Mouse (Mus musculus): Measurements from ENCODE around the gene Golga1. TPM values are rescaled to one million over a fixed set of nuclear protein-coding genes. Genes with fewer than 3 reads are reported as not detected.

The Golga1 gene
- polyA plus RNA-seq, 1 experiment from 2014 or later: 28.4 TPM

DNA sequence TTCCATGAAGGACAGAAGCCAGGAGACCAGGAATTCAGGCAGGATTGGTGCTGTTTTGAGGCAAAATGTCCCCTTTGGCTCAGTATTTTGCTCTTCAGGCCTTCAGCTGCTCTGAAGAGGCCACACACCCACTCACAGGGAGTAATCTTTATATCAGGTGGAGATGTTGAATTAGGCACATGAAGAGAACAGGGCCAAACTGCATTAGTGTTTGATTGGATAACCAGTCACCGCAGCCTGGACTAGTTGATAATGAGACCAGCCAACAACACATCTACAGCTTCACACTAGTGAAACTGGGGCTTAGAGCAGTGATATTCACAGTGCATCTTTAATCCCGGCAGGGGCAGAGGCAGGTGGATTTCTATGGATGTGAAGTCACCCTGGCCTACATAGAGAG, 76.4 kb downstream of the Golga1 start:
- H3K36me3 ChIP-seq: no peaks in the 10 kb centered on the region
- 95% methylated on average over 2 of the region's 2 CpGs for WGBS
- H3K4me3 ChIP-seq: no peak overlapping the region
- H3K27ac ChIP-seq (replicated peaks): no peak overlapping the region
- no peaks in the 10 kb centered on the region for H3K27me3 ChIP-seq
- no peaks in the 10 kb centered on the region for H3K9me3 ChIP-seq
- peaks cover 8% of the 10 kb centered on the region for H3K4me1 ChIP-seq (replicated peaks)
- H3K9ac ChIP-seq: no peak overlapping the region
- H3K4me2 ChIP-seq: no peak overlapping the region
- ATAC-seq (ENCODE audit: low read depth): no peak

DNA sequence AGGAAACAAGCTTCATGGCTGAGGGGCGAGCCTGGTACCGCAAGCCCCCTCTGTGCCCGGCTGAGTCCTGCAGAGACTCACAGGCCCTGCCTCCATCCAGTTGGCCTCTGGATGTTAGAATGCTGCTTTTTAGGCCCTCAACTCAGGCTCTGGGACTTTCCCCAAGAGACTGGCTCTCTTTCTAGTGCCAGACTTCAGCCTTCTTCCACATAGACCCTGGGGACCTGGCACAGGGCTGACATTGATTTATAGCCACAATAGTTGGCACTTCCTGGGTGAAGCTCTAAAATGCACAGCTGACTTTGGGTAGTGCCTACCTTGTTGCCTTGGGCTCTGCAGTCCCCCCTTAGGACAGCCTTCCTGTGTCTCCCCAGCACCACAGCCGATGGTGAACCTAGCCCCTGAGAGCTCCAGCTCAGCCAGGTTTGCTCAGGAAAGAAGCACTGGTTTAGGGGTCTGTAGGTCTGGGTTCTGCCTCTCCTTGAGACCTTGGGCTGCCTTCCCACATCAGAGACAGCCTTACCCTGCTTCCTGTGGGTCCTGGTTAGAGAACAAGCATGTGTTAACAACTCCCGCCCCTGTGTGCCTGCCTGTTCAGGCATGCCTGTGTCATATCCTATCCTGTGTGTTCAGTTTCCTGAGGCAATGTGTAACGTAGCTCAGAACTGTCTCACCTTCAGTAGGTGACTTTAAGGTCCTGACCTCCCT, 77.4 kb downstream of the Golga1 start:
- H3K9me3 ChIP-seq: peaks cover 4% of the 10 kb centered on the region; the same call in 1 of the 2 replicates
- whole genome bisulfite sequencing: 89% methylated on average over 6 of the region's 6 CpGs

DNA sequence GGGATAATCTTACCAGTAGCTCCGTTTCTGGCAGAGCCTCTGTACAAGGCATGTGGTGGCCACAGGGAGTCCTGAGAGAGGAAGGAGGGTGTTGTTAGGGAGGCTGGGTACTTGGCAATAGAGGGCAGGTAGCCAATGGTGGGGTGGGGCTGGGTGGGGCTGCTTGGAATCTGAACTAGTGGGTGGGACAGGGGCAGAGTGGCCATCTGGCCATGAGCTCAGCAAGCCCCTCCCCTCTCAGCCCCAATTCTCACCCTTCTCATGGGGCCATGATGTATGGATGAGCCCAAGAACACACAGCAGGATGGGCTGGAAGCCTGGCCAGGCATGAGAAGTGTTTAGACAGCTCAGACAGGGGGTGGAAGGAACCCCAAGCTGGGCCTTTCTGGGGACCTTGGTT, 78.0 kb downstream of the Golga1 start:
- no peaks in the 10 kb centered on the region for H3K27me3 ChIP-seq
- H3K36me3 ChIP-seq: no peaks in the 10 kb centered on the region
- peaks cover 4% of the 10 kb centered on the region; the same call in 1 of the 2 replicates for H3K9me3 ChIP-seq
- H3K27ac ChIP-seq (replicated peaks): no peak overlapping the region
- no peak overlapping the region for H3K4me2 ChIP-seq
- H3K4me3 ChIP-seq: no peak overlapping the region
- WGBS: 64% methylated on average over 1 of the region's 1 CpGs
- ATAC-seq (ENCODE audit: low read depth): no peak
- H3K9ac ChIP-seq: no peak overlapping the region
- peaks cover 2% of the 10 kb centered on the region for H3K4me1 ChIP-seq (replicated peaks)

More for the DNA sequence above, 77.4 kb downstream of the Golga1 start:
- H3K9ac ChIP-seq: no peak overlapping the region
- no peaks in the 10 kb centered on the region for H3K36me3 ChIP-seq
- ATAC-seq (ENCODE audit: low read depth): no peak
- H3K4me2 ChIP-seq: no peak overlapping the region
- no peak overlapping the region for H3K27ac ChIP-seq (replicated peaks)
- H3K4me3 ChIP-seq: no peak overlapping the region
- H3K4me1 ChIP-seq (replicated peaks): peaks cover 8% of the 10 kb centered on the region
- H3K27me3 ChIP-seq: no peaks in the 10 kb centered on the region

DNA sequence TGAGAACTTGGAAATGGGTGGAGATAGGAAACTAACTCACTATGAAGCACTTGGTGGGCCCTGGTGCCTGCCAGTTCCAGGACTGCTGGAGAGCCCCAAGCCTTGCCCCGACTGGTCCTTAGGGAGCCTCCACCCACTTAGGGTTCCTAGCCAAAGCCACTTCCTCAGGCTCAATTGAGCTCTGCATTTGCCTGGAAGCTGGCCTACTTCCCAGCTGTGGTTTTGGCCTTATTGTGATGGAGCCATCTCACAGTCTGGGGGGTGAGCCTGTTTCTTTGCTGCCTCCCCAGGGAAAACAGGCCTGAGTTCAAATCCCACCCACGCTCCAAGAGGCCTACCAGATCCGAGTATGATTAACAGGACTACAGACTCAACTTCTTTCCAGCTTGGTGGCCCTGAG, 78.8 kb downstream of the Golga1 start:
- Histone ChIP-seq H3K27me3 (no peaks in the 10 kb centered on the region), H3K4me1 (replicated peaks) (no peaks in the 10 kb centered on the region), H3K9me3 (peaks cover 4% of the 10 kb centered on the region; the same call in 1 of the 2 replicates), H3K27ac (replicated peaks) (no peak overlapping the region), H3K4me3 (no peak overlapping the region), H3K9ac (no peak overlapping the region), H3K4me2 (no peak overlapping the region), H3K36me3 (no peaks in the 10 kb centered on the region)
- ATAC-seq (ENCODE audit: low read depth): no peak
- 78% methylated on average over 3 of the region's 3 CpGs for WGBS

DNA sequence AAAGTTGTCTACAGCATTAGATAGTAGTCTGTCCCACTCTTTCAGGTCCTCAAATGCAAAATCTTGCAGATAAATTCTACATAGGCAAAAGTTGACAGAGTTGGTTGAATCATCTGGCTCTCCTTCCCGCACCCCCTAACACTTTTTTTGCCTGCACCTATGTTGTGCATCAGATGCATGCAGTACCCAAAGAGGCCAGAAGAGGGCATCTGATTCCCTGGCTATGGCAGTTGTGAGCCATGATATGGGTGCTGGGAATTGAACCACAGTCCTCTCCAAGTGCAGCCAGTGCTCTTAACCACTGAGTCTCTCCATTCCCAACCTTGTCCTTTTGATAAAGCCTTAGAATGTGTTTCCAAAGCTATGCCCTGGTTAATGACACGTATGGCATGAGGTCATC, 81.9 kb downstream of the Golga1 start:
- no peak overlapping the region for H3K4me3 ChIP-seq
- H3K27ac ChIP-seq (replicated peaks): no peak overlapping the region
- WGBS: 98% methylated on average over 2 of the region's 2 CpGs
- H3K27me3 ChIP-seq: no peaks in the 10 kb centered on the region
- H3K36me3 ChIP-seq: no peaks in the 10 kb centered on the region
- no peak for ATAC-seq (ENCODE audit: low read depth)
- no peak overlapping the region for H3K4me2 ChIP-seq
- no peak overlapping the region for H3K9ac ChIP-seq
- no peaks in the 10 kb centered on the region for H3K4me1 ChIP-seq (replicated peaks)
- peaks cover 4% of the 10 kb centered on the region; the same call in 1 of the 2 replicates for H3K9me3 ChIP-seq

DNA sequence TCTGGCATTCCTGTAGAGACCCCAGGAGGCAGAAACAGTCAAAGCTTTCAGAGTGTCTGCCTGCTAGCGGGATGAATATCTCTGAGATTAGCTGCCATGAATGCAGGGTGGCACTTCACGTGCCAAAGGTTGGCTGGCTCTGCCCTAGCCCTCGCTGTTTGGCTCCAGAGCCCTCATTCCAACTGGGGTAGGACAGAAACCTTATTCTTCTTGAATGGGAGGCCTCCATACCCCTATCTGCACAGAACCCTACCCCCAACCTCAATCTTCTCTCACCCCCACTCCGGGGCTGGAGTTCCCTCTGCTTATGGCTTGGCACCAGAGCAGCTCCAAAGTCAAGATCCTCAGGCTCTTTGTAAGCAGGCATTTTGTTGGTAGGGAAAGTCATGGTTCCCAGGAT, 87.5 kb downstream of the Golga1 start:
- WGBS: 60% methylated on average over 4 of the region's 4 CpGs
- no peaks in the 10 kb centered on the region for H3K4me1 ChIP-seq (replicated peaks)
- H3K36me3 ChIP-seq: no peaks in the 10 kb centered on the region
- no peak overlapping the region for H3K4me3 ChIP-seq
- H3K27me3 ChIP-seq: no peaks in the 10 kb centered on the region
- H3K9ac ChIP-seq: no peak overlapping the region
- ATAC-seq (ENCODE audit: low read depth): peak; percentile 63
- H3K9me3 ChIP-seq: no peaks in the 10 kb centered on the region
- no peak overlapping the region for H3K27ac ChIP-seq (replicated peaks)
- H3K4me2 ChIP-seq: no peak overlapping the region

DNA sequence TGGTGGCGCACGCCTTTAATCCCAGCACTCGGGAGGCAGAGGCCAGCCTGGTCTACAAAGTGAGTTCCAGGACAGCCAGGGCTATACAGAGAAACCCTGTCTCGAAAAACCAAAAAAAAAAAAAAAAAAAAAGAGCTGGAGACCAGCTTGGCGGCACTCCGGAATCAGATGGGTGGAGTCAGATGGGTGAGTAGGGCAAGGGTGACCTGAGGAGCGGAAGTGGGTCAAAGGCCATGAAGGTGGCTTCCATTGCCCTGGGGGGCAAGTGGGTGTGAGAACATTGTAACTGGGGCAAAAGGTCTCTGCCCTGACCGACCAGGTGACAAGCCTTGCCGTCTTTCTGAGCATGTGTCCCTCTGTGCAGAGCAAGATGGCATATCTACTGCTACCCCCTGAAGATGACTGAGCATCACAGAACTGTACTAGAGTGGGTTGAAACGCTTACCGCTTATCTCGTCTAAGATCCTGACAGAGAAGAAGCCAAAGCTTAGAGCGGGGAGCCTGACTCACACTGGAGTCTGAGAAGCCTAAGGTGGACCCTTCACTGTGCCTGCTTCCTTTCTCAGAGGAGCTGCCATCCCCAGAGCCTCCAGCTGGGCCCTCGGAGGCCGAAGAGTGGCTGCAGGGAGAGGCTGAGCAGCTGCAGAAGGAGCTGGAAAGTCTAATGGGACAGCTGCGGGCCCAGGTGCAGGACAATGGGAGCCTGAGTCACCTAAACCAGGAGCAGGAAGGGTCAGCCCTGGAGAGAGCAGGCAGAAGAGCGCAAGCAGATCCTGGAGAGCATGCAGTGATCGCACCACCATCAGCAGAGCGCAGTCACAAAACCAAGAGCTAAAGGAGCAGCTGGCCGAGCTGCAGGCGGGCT, 89.2 kb downstream of the Golga1 start:
- Histone ChIP-seq H3K27ac (replicated peaks) (no peak overlapping the region), H3K27me3 (no peaks in the 10 kb centered on the region), H3K9me3 (no peaks in the 10 kb centered on the region), H3K9ac (no peak overlapping the region), H3K4me1 (replicated peaks) (no peaks in the 10 kb centered on the region), H3K4me3 (no peak overlapping the region), H3K36me3 (no peaks in the 10 kb centered on the region), H3K4me2 (no peak overlapping the region)
- 87% methylated on average over 21 of the region's 21 CpGs for WGBS
- no peak for ATAC-seq (ENCODE audit: low read depth)

DNA sequence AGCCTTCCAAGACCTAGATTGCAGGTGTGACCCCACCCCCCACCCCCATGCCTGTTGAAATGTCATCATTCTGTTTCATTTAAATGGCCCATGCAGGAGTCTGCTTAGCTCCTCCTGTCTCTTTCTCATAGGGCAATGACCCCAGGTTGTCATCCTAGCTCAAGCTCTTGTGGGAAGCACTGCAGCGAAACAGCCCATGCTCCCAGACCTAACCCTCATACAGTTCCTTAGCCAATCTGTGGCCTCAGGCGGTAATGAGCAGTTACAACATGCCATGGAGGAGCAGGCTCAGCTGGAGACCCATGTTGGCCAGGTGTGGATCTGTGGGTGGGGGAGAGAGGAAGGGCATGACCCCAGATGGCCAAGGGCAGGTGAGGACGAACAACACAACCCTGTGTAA, 90.2 kb downstream of the Golga1 start:
- no peak overlapping the region for H3K4me2 ChIP-seq
- H3K4me3 ChIP-seq: no peak overlapping the region
- H3K9ac ChIP-seq: no peak overlapping the region
- H3K9me3 ChIP-seq: no peaks in the 10 kb centered on the region
- H3K27ac ChIP-seq (replicated peaks): no peak overlapping the region
- no peak for ATAC-seq (ENCODE audit: low read depth)
- no peaks in the 10 kb centered on the region for H3K36me3 ChIP-seq
- no peaks in the 10 kb centered on the region for H3K27me3 ChIP-seq
- 79% methylated on average over 3 of the region's 3 CpGs for WGBS
- no peaks in the 10 kb centered on the region for H3K4me1 ChIP-seq (replicated peaks)

DNA sequence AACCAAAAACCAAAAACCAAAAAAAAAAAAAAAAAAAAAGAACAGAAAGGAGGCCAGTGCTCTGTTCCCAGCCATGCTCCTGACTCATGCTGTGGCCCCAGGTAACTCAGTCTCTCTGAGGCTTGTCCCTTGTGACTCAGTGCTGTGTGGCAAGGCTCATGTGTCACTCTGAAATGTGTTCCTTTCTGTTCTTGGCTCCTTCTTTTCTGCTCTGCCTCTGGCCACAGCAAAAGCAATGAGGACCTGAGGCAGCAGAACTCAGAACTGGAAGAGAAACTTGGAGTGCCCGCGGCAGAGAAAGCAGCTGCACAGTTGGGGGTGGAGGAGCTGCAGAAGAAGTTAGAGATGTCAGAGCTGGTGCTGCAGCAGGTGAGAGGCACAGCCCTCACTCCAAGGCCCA, 91.2 kb downstream of the Golga1 start:
- no peak for ATAC-seq (ENCODE audit: low read depth)
- no peaks in the 10 kb centered on the region for H3K9me3 ChIP-seq
- no peak overlapping the region for H3K4me2 ChIP-seq
- WGBS: 28% methylated on average over 2 of the region's 2 CpGs
- no peaks in the 10 kb centered on the region for H3K36me3 ChIP-seq
- no peak overlapping the region for H3K27ac ChIP-seq (replicated peaks)
- H3K4me3 ChIP-seq: no peak overlapping the region
- no peaks in the 10 kb centered on the region for H3K4me1 ChIP-seq (replicated peaks)
- no peak overlapping the region for H3K9ac ChIP-seq
- no peaks in the 10 kb centered on the region for H3K27me3 ChIP-seq

DNA sequence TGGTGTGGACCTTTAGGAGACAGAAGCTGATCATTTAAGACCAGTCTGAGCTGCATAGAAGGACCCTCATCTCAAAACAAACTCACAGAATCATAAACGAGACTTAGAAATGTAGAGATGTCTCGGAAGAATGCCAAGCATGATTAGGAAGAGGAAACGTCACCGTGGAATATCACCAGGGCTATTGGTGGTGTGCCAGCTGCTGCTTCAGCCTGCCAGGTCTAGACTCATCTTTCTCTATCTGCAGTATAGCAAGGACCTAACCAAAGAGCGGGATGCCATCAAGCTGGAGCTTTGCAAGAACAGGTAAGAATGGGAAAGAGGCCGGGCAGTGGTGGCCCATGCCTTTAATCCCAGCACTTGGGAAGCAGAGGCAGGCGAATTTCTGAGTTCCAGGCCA, 91.6 kb downstream of the Golga1 start:
- H3K27me3 ChIP-seq: no peaks in the 10 kb centered on the region
- H3K27ac ChIP-seq (replicated peaks): no peak overlapping the region
- 83% methylated on average over 7 of the region's 7 CpGs for WGBS

DNA sequence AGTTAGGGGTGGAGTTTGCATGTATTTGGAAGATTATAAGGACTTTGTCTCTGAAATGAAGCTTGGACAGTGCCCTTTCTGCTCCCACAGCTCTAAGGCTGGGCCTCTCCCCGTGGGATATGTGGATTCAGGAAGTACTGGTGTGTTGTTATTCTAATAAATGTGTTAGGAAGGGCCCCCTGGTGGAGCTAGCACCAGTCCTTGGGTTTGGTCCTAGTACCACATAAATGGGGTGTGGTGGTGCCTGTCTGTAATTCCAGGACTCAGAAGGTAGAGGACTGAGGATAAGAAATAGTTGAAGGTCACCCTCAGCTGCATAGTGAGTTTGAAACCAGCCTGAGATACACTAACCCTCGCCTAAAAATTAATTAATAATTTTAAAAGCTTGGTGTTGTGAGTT, 92.1 kb downstream of the Golga1 start:
- H3K27ac ChIP-seq (replicated peaks): no peak overlapping the region
- H3K4me2 ChIP-seq: no peak overlapping the region
- H3K9me3 ChIP-seq: no peaks in the 10 kb centered on the region
- H3K27me3 ChIP-seq: no peaks in the 10 kb centered on the region
- no peak overlapping the region for H3K4me3 ChIP-seq
- no peaks in the 10 kb centered on the region for H3K36me3 ChIP-seq
- H3K4me1 ChIP-seq (replicated peaks): no peaks in the 10 kb centered on the region
- 41% methylated on average over 2 of the region's 2 CpGs for WGBS
- H3K9ac ChIP-seq: no peak overlapping the region
- ATAC-seq (ENCODE audit: low read depth): no peak

More for the DNA sequence above, 91.6 kb downstream of the Golga1 start:
- H3K9me3 ChIP-seq: no peaks in the 10 kb centered on the region
- no peaks in the 10 kb centered on the region for H3K4me1 ChIP-seq (replicated peaks)
- no peak overlapping the region for H3K4me2 ChIP-seq
- H3K36me3 ChIP-seq: no peaks in the 10 kb centered on the region
- H3K9ac ChIP-seq: no peak overlapping the region
- no peak overlapping the region for H3K4me3 ChIP-seq
- ATAC-seq (ENCODE audit: low read depth): no peak

DNA sequence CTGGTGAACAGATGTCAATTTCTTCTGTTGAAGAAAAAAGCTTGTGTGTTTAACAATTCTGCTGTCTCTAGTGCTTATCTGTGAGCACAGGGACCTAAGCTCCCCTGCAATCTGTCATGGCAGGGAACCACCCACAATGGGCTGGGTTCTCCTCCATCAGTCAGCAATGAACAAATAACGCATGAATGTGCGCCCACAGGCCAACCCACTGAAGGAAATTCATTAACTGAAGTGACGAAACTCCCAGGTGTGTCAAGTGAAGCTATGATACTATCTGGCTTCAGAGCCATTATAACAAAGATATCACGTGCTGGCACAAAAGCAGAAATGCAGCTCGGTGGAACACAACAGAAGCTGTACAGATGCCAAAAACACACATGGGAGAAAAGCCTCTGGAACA, 95.3 kb downstream of the Golga1 start:
- no peak for ATAC-seq (ENCODE audit: low read depth)
- Histone ChIP-seq H3K9me3 (no peaks in the 10 kb centered on the region), H3K9ac (no peak overlapping the region), H3K27me3 (no peaks in the 10 kb centered on the region), H3K27ac (replicated peaks) (no peak overlapping the region), H3K4me2 (no peak overlapping the region), H3K36me3 (no peaks in the 10 kb centered on the region), H3K4me3 (no peak overlapping the region), H3K4me1 (replicated peaks) (no peaks in the 10 kb centered on the region)
- 86% methylated on average over 5 of the region's 5 CpGs for WGBS

All from neural tube, embryonic 13.5 days (tissue).